Mouse (Mus musculus) cerebellum, postnatal 10 days (tissue): Measurements from ENCODE around the gene Tmem59l.

Source experiments
- DNase-seq, 2 experiments: peaks; one replicate each; pipeline ENCODE4 v3.0.0; 2021; ENCODE audit warnings: mixed read lengths in 2 of 2

The Tmem59l gene

DNA sequence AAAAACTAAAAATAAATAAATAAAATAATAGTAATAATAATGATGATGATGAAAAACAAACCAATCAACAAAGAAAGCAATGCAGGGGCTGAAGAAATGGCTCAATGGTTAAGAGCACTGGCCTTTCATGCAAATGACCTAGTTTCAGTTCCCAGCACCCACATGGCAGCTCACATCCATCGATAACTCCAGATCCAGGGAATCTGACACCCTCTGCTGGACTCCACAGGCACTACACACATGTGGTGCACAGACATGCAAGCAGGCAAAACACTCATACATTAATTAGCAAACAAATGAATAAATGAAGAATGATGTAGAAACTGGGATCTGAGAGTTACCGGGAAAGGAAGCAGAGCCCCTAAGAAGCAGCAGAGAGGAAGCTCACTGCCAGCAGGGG, 27.5 kb downstream of the Tmem59l start:
- DNase-seq, result no peak

GRCm38 (mm10) chr8:70458462-70458861, 28.7 kb downstream of the Tmem59l start:
- no peak for DNase-seq

GRCm38 (mm10) chr8:70457882-70458281, 29.3 kb downstream of the Tmem59l start:
- no peak for DNase-seq

- DNase-seq, result no peak
Measured at GRCm38 (mm10) chr8:70456996-70457395, 30.2 kb downstream of the Tmem59l start.

GRCm38 (mm10) chr8:70453852-70454251, 33.3 kb downstream of the Tmem59l start:
- DNase-seq, result no peak

DNA sequence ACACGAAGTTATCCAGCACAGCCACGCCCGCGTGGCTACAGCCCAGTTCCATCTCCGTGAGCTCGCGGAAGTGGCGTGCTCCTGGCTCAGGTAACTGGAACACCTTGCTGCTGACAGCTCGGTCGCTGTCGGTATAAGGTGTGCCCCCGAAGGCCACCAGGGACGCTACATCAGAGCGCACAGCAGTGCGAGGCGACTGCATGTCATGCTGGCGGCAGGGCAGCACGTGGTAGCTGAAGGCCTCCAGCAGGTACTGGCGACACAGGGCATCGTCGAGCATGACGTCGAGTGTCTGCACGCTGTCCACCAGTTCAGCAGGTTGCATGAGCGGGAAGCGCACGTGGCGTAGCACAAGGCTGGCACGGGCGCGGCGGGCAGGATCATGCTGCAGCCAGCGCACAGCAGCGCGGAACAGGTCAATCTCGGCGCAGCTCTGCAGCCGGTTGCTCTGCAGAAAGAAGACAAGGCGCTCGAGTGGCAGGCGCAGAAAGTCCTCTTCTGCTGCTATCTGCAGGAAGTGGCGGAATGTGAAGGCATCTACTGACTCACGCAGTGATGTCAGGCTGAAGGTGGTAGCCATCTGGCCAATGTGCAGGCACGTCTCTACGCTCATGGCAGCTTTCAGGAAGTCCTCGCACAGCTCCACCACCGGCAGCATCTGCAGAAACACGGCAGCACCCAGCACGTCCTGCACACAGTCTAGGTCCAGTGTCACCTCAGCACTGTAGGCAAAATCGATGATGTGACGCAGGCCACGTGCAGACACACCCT, 34.8 kb downstream of the Tmem59l start:
- DNase-seq, result no peak

DNA sequence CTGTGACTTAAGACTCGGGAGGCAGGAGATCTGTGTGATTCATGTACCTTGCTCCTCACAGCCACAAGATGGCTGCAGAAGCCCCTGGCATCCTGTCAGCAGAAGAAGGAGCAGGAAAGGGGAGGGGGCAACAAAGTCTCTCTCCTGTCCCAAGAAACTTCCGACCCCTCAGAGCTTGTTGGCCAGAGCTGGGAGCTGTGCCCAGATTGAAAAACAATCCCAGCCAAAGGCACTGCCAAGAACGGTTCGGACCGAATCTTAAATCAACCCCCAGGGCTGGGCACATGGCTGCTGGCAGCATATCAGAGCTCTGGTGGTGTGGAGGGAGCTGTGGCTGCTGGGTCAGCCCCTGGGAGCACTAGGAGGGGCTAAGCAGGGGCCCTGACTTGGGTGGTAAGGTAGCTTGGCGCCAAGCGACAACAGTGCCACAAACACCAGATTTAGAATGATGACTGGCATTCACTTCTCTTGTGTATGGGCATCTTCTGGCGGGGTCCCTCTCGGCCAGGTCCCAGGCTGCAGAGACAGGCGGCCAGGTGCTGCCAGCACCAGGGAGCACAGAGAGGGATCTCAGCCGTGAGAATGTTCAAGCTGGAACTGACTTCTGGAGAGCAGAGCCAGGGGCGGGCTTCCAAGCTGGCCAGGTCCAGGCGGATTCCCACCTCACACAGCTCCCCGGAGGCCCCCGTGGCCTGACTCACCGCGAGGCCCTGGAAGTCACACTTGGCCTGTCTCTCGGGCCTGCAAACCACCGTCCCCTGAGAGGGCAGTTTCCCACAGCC, 39.3 kb downstream of the Tmem59l start:
- peak; percentile 75 to 82 for DNase-seq

DNA sequence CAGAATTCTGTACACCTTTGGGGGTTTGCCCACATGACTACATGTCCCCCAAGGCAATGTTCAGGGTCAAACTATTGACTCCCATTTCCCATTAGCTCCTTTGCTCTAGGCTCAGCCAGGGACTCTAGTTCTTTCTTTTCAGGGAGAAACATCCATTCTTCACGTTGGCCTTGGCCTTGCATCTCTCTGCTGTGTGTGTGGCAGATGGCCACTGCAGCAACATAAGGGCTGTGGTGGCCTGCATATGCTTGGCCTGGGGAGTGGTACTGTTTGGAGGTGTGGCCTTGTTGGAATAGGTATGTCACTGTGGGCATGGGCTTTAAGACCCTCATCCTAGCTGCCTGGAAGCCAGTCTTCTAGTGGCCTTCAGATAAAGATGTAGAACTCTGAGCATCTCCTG, 41.2 kb downstream of the Tmem59l start:
- peak; percentile 54 to 55 for DNase-seq

GRCm38 (mm10) chr8:70443326-70443725, 43.8 kb downstream of the Tmem59l start:
- DNase-seq, result no peak

- DNase-seq, result no peak
Measured at GRCm38 (mm10) chr8:70441565-70441964, 45.6 kb downstream of the Tmem59l start.

DNA sequence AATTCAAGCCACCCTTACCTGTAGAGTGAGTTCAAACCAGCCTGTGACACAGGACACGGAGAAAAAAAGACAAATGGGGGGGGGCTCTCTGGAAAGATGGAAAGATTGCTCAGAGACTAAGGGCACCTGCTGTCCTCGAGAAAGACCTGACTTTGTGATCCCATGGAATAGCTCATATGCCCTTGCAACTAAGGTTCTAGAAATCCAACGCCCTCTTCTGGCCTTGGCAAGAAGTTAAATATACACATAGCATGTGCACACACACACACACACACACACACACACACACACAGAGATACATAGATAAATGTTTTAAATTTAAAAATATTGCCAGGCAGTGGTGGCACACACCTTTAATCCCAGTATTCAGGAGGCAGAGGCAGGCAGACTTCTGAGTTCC, 46.9 kb downstream of the Tmem59l start:
- DNase-seq, result no peak

- DNase-seq, result no peak
Measured at GRCm38 (mm10) chr8:70439848-70440179, 47.3 kb downstream of the Tmem59l start.

GRCm38 (mm10) chr8:70439055-70439847, 47.9 kb downstream of the Tmem59l start, which contains the start of gene Crtc1:
Gene Crtc1, minus strand, starts transcription at chr8:70439579.
- peak; percentile 99 for DNase-seq

DNA sequence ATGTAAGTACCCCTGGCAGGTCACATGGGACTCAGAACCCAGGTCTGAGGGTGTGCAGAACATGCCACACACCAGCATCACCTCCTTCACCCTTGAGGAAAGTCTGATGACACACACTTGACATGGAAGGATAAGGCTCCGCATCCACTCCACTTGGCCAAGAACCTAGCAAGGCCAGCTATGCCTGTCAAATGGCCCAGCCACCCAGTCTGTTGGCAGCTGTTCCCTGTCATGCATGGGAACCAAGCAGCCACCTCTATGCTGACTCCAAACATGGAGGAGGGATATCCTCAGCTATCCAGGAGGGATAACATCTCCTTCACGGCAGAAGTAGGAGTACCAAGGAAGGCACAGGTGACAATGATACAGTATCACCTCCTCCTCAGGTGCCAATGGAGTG, 48.7 kb downstream of the Tmem59l start:
- DNase-seq, result no peak

GRCm38 (mm10) chr8:70435156-70435555, 52.0 kb downstream of the Tmem59l start:
- DNase-seq, result peak; percentile 66 to 75
